Mouse (Mus musculus) heart, postnatal 36 days (tissue): ENCODE data around the gene Tbc1d9. TPM values are rescaled to one million over a fixed set of nuclear protein-coding genes. Genes with fewer than 3 reads are reported as not detected.

Source experiments
- DNase-seq, 2 experiments: peaks; one replicate each; pipeline ENCODE4 v3.0.0; 2021 to 2022
- intact Hi-C: fragments of 180-260 bp; cut with DNase I; formaldehyde crosslinking; loops from one replicate; pipeline ENCODE4 v1.15.1; 2025
- total RNA-seq, 2 experiments: library from RNA; stranded (reverse); gene quantifications; 2 replicates each; pipeline ENCODE4 v1.2.3; 2021

Tbc1d9 gene
- total RNA-seq, 2 experiments from 2014 or later, result 2.2 to 3.3 TPM

DNA sequence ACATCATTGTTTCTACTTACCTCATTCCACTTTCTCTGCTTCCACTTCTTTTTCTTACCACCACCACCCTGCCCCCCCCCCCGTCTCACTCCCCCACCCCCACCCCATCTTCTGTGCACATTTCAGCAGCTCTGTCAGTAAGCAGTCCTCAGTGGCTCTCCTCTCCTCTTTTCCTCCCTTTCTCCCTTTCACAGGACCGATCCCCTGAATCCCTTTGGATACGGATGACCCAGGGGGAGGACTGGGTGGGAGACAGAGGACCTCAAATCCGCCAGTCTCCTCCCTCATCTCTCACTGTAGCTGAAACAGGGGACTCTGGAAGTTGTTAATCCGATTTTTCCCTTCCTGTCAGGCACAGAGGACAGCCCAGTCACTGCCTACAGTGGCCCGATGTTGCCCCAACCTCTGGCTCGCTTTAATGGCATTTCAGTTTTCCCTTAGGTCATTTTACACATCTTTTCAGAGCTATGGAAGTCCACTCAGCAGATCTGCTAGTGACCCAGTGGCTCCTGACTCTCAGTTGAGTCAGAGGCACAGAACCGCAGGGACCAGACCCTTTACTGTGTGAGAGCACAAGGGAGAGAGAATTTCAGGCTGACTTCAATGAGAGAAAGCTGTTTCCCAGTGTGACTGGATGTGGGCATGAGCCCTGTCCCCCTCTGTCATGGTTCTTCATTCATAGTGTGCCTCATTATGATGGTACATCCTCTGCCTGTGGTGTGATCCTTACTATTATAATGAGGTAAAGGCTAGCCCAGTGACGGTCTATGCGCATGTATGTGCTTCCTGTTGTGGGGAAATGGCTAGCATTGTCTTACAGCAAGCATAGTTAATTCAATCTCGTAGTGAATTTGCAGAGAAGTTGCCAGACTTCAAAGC, 12.4 kb downstream of the Tbc1d9 start:
- intact Hi-C loops, result loop anchor here (2.0 kb wide), 1 partner anchor 77 kb away; no protein-coding TSS in a partner anchor
- DNase-seq, result no peak

- intact Hi-C loops, result no loop called here
- no peak for DNase-seq
These were observed 13.1 kb downstream of the Tbc1d9 start for GRCm38 (mm10) chr8:83178228-83178742.

DNA sequence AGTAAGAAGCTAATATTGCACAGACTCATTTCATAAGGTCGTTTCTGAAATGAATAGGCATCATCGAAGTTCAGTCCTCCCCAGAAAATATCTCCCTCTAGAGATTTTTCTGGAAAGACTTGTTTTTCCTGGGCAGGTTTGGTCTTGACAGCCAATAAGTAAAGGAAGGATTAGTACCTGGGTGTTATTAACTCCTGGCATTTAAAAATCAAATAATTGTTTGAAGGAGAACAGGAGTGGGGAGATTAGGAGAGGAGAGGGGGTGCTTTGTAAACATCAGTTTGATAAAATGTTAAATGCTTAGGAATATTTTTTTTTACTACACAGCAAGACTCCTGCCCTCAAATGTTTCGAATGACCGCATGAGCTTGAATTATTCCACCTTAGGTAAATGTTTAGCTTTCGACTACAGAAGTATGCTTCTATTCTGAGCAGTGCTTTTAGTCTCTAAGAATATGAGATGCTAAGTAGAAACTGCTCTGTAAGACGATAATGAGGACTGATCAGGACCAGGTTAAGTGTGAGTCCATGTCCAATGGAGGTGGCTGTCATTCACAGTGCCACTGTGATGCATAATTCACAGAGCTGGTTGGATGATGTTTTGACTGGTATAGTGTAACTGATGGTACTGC, 16.8 kb downstream of the Tbc1d9 start:
- intact Hi-C loops, result no loop called here
- DNase-seq, result no peak

DNA sequence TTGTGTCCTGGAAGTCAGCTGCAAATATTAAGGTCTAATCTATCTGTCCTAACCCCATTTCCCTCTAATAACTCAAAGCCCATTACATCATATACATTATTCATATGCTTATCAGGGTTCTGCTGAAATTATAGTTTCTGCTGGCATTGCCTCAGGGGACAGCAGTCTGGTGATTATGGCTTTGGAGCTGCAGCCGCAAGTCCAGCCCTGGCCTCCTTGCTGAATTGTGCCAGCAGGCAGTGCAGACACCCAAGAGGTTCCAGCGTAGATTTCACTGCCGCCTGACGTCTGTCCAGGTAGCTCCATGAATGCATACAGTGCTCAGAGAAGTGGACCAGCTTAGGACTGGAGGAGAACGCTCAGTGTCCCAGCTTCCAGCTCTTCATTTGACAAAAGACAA, 17.6 kb downstream of the Tbc1d9 start:
- intact Hi-C loops, result no loop called here
- no peak for DNase-seq

DNA sequence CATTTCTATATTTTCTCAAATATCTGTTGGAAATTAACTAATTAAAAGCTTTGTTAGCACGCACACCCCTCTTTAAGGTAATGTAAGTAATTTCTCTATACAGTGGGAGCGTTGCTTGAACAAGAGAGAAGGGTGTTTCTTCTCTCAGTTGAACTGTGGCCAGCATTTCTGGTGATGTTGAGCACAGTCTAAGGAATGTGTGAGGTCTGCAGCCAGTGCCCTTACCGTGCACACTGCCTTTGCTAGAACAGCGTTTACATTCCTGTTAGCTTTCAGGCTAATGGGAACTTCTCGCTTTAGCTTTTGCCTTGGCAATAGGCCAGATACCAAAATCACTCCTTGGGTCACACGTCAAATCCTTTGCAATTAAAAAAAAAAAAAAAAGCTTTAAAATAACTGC, 21.2 kb downstream of the Tbc1d9 start:
- no peak for DNase-seq
- intact Hi-C loops, result no loop called here

GRCm38 (mm10) chr8:83187363-83187962, 22.3 kb downstream of the Tbc1d9 start:
- intact Hi-C loops, result no loop called here

DNA sequence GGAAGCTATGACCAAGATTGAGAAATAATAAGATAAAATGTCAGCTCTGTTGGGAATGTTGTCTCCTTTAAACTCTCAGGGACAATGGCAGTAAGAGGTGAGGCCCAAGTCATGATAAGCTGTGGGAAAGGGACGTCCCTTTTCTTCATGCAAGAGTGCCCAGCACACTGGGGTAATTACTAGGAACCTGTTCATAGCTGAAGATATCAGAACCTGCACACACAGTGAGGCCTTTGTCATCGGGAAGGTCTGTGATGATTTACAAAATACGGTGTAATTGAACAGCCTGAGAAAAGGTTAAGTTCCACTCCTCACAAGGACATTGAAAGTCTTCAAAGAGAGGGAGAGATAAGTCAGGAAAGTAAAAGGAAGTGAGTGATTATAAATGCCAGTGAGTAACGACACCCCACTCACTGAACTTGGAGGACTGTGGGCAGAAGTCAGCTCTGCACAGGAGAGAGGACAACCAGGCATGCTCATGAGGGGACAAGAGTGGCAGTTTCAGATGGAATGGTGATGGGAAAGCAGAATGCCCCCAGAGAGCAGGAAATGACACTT, 24.5 kb downstream of the Tbc1d9 start:
- intact Hi-C loops, result no loop called here
- DNase-seq, result no peak

More at GRCm38 (mm10) chr8:83187363-83187962, 22.3 kb downstream of the Tbc1d9 start:
- no peak for DNase-seq

- no peak for DNase-seq
- intact Hi-C loops, result no loop called here
These were observed 30.9 kb downstream of the Tbc1d9 start for GRCm38 (mm10) chr8:83196088-83196487.

DNA sequence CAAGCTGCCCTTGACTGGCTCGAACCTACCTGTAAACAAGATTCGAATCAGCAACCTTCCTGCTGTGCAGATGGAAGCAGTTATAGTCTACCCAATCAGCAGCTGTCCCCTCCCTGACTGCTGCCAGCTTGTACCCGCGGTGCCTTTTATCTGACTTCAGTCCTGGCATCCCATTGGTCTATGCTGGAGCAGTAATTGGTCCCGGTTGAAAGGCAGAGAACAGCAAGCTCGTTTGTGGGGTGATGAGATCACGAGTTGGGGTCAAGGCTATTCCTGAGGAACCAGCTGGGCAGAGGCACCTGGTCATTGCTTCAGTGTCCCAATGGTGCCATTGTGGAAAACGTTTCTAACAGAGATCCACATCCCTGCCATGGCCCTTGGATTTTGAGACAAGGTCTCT, 34.6 kb downstream of the Tbc1d9 start:
- intact Hi-C loops, result no loop called here
- no peak for DNase-seq

DNA sequence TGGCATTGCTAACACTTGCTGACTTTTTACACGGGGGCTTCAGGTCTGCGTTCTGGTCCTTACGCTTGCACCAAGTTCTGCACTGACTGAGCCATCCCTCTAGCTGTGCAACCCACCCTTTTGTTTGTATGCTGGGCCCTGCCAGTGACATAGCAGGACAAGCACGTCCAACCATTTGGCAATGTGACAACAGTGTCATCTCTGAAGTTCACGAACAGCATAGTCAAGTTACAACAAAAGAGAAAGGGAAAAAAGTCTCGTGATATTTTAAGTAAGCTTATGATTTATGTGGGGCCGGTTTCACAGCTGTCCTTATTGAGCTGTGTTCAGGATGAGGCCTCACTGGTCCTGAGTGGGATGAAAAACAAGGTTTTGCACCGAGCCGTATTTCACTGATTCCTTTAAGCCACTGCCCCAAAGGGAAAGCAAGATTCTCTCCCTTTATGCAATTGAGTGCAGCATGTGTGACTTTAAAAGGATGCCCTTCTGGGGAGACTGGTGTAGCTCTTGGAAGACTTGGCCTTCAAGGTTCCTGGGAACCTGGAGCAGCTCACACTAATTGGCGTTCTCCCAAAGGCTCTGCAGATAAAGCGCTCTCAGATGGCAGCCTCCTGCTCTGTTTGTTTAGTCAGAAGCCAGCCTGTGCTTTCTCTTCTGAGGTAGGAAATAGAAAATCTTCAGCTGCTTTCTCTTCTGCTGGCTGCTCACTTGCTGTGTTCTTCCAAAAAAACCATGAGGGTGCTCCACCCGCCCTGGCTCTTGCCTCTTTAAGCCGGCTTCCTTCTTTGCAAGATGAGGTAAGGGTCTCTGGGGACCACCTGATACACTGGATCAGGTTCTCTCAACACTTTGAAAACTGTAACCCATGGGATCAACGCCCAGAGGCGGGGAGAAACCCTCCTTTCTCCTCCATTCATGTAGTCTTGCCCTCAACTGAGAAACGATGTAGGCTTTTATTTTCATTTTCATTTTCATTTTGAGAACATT, 35.3 kb downstream of the Tbc1d9 start:
- peak; percentile 17 to 34 for DNase-seq
- intact Hi-C loops, result no loop called here

GRCm38 (mm10) chr8:83202946-83203345, 37.8 kb downstream of the Tbc1d9 start:
- peak; percentile 11 for DNase-seq
- intact Hi-C loops, result no loop called here

DNA sequence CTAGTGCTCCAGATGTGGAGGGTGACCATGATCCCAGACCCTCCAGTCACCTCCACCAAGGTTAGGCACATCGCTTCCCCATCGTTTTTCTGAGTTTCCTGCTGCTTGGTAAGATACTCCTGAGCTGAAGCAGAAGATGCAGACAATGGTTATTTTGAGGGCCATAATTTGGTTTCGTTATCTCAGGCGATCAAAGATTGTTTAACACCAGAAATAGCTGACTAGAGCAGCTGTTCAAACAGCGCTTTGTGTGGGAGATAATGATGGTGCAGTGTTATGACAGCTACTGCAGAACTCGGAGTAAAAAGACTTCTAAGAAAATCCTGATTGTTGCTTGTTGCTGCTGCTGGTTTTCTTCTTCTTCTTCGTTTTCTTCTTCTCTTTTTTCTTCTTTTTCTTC, 40.8 kb downstream of the Tbc1d9 start:
- DNase-seq, result no peak
- intact Hi-C loops, result no loop called here

DNA sequence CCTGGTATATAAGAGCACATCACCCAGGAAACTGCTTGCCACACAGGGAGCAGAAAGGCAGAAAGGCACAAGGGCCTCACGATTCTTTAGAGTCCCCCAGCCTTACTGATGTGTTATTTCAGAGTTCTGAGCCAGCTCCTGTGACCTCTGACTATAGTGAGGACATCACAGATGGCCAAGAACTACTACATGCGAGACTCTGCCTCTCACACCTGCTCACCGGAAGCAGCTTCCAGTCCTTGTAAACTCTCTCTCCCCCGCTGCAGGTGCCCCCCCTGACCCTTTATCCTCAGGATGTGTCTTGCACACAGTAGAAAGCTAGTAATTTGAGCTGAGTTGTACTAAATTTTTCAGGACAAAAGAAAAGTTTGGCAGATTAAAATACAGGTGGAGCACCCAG, 44.4 kb downstream of the Tbc1d9 start:
- intact Hi-C loops, result no loop called here
- no peak for DNase-seq

DNA sequence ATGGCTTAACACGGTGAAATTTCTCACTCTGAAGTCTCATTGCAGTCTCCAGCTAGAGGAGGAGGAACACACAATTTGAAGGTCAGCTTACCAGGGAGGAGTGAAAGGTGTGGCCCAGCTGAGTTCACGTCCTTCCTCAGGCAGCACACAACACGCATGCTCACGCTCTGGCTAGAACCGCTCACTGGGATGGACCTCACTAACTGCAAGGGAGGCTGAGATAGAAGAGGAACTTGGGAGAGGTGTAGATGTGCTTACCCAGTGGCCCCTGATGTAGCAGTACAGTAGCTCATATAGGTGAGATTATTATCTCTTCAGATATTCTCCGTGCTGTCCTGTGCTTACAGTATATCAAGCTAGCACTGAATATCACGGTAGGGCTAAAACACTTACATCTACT, 45.5 kb downstream of the Tbc1d9 start:
- DNase-seq, result no peak
- intact Hi-C loops, result no loop called here

DNA sequence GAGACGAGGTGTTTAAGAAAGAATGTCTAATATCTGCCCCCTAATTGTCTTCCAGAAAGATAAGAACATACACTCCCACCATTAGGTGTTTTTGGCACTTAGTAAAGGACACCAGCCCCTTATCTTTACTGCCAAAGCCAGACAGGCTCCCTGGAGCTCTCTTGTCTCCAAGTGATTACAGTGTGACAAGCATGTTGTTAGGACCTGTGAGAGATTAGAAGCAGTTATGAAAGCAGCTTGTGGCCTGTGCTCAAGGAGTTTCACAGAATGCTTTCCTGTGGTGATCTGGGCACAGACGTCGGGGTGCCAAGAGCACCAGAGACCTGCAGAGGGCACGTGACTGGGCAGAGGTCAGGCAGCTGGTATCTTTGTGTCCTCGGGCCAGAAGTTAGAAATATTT, 49.9 kb downstream of the Tbc1d9 start:
- intact Hi-C loops, result no loop called here

DNA sequence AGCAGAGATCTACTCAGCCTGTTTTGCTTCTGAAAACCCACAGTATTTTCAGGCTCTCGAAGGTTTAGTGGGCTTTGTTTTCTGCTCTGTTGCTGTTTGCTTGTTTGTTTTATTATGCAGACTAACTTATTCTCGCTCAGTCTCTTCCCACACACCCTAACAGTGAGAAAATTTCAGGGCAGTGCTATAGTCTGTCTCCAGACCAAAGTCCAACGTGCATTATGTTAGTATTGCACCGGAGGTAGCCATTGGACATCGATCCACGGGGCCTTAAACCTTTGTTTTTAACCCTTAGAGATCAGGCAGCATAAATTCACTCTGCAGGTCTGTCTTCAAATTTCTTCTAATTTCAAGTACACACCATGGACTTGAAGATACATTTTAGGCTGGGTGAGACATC, 51.4 kb downstream of the Tbc1d9 start:
- intact Hi-C loops, result no loop called here
- no peak for DNase-seq

More for the DNA sequence above, 49.9 kb downstream of the Tbc1d9 start:
- DNase-seq, result peak; percentile 10 to 11

GRCm38 (mm10) chr8:83217196-83217595, 52.0 kb downstream of the Tbc1d9 start:
- intact Hi-C loops, result no loop called here

GRCm38 (mm10) chr8:83217891-83218290, 52.7 kb downstream of the Tbc1d9 start:
- DNase-seq, result no peak
- intact Hi-C loops, result no loop called here

More at GRCm38 (mm10) chr8:83217196-83217595, 52.0 kb downstream of the Tbc1d9 start:
- DNase-seq, result no peak

DNA sequence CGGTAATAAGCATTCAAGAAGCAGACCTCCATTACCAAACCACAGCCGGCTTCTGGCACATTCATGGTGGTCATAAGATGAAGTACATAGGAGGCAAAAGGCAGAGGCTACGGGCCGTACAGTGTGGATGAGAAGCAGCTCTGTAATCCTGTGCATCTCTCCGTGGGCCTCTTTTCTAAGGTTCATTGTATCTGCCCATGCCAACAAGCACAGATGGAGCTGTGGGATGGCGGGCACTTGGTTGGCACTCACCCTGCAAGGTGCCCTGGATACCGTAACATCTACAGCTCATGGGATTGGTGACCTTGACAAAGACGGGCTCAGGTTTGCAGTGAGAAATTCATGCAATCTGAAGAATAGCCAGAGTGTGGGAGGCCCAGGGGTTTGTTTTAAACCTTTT, 54.2 kb downstream of the Tbc1d9 start:
- intact Hi-C loops, result no loop called here
- no peak for DNase-seq

DNA sequence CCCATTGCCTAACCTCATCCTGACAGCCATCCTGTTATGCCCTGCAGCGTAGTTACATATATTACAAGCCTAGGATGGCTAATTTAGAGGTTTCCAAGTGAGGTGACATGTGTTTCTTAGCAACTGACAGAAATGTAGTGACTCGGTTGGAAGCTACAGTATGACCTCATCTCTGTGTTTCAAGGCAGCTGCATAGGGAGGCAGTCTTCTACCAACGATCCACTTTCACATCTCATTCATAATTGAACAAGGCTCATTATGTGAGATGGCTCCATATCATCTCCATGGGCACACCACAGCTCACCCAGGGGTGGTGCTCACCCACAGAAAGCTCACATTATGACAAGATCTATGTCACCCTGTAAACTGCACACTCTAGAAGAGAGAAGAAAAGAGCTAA, 55.6 kb downstream of the Tbc1d9 start:
- intact Hi-C loops, result no loop called here
- DNase-seq, result no peak
